Mouse (Mus musculus): Measurements from ENCODE around the gene Ykt6.

GRCm38 (mm10) chr11:5971202-5971601, 15.7 kb downstream of the Ykt6 start:
- no peak for TF ChIP-seq CTCF (IDR thresholded peaks at IDR 0.05; ENCODE audit: low read depth)
- no peak for TF ChIP-seq EP300 (IDR thresholded peaks at IDR 0.05; ENCODE audit: low read depth)
